Mouse (Mus musculus) liver, embryonic 14.5 days (tissue): ENCODE measurements around the gene Lhx5. TPM values are rescaled to one million over a fixed set of nuclear protein-coding genes. Genes with fewer than 3 reads are reported as not detected.

ENCODE experiments used
- ATAC-seq: fragments of 200-750 bp; cut with Nextera tagmentation; 2 replicates; pipeline ENCODE4 v1.8.0; 2017; ENCODE audit warnings: moderate number of reproducible peaks, mild to moderate bottlenecking, moderate library complexity; ENCODE audit not compliant: insufficient read depth
- DNase-seq, 3 experiments: peaks; one replicate each; pipeline ENCODE4 v3.0.0-alpha.2; 2012 to 2013; ENCODE audit warnings: low read depth in 3 of 3, low spot score in 3 of 3
- H3K27ac ChIP-seq: fragments of 300-500 bp; sonication (generic); 2 replicates; pipeline ENCODE4 v1.5.1; 2014; ENCODE audit warnings: moderate library complexity, mild to moderate bottlenecking, control low read depth, inconsistent platforms
- H3K27me3 ChIP-seq: fragments of 300-500 bp; sonication (generic); 2 replicates; pipeline ENCODE4 v1.6.1; 2014; ENCODE audit warnings: mild to moderate bottlenecking, low read length, moderate library complexity; ENCODE audit not compliant: control insufficient read depth, insufficient read depth
- H3K36me3 ChIP-seq: fragments of 300-500 bp; sonication (generic); replicated peaks from 2 replicates; pipeline ENCODE4 v1.6.1; 2014; ENCODE audit warnings: low read depth; ENCODE audit not compliant: control insufficient read depth, insufficient read depth
- H3K4me1 ChIP-seq, 2 experiments: fragments of 200-500 bp in 1 of 2; fragments of 300-500 bp in 1 of 2; sonication (generic) in 1 of 2; replicated peaks; 2 replicates each; pipeline ENCODE4 v1.6.1; 2012 to 2014; ENCODE audit warnings: antibody characterized with exemption in 1 of 2, inconsistent platforms in 1 of 2, low read length in 1 of 2; ENCODE audit not compliant: control insufficient read depth in 2 of 2, insufficient read depth in 2 of 2
- H3K4me2 ChIP-seq: fragments of 300-500 bp; sonication (generic); 2 replicates; pipeline ENCODE4 v1.6.1; 2014; ENCODE audit warnings: low read depth, mild to moderate bottlenecking, control low read depth, moderate library complexity
- H3K4me3 ChIP-seq, 2 experiments: fragments of 200-500 bp in 1 of 2; fragments of 300-500 bp in 1 of 2; sonication (generic) in 1 of 2; 2 replicates each; pipeline ENCODE4 v1.5.1; 2012 to 2014; ENCODE audit warnings: low read depth in 2 of 2, low read length in 2 of 2, mild to moderate bottlenecking in 2 of 2, control low read depth in 1 of 2, inconsistent platforms in 1 of 2, moderate library complexity in 1 of 2; ENCODE audit not compliant: insufficient read depth in 1 of 2
- H3K9ac ChIP-seq: fragments of 300-500 bp; sonication (generic); replicated peaks from 2 replicates; pipeline ENCODE4 v1.6.1; 2014; ENCODE audit warnings: mild to moderate bottlenecking, control low read depth, moderate library complexity
- H3K9me3 ChIP-seq: fragments of 300-500 bp; sonication (generic); 2 replicates; pipeline ENCODE4 v1.6.1; 2016; ENCODE audit warnings: low read length, mixed read lengths; ENCODE audit not compliant: control insufficient read depth
- CTCF ChIP-seq: IDR thresholded peaks from 2 replicates; pipeline ENCODE4 v1.5.1; 2016; ENCODE audit warnings: antibody characterized with exemption, low read depth, control low read depth
- EP300 ChIP-seq: IDR thresholded peaks from 2 replicates; pipeline ENCODE4 v1.6.1; 2016; ENCODE audit warnings: antibody characterized with exemption, low read depth
- WGBS: fragments of 180-500 bp; shearing (Covaris S2); extraction: QIAGEN DNeasy Blood & Tissue Kit; methylation state at CpG from one replicate; pipeline ENCODE4 v1.1.7; 2014; ENCODE audit not compliant: insufficient replicate concordance; 5-methylcytosine and 5-hydroxymethylcytosine counted together
- polyA plus RNA-seq, 2 experiments: library from polyadenylated mRNA; depleted of rRNA in 1 of 2; stranded (reverse) in 1 of 2; unstranded in 1 of 2; fragments of >200 nt; fragmentation: Nextera tagmentation in 1 of 2; extraction: Ambion mirVana in 1 of 2; gene quantifications; 2 replicates each; pipeline versions ENCODE4 v1.2.1 to v1.2.3; 2012 to 2014

Gene Lhx5
- polyA plus RNA-seq, 2 experiments, result not detected

DNA sequence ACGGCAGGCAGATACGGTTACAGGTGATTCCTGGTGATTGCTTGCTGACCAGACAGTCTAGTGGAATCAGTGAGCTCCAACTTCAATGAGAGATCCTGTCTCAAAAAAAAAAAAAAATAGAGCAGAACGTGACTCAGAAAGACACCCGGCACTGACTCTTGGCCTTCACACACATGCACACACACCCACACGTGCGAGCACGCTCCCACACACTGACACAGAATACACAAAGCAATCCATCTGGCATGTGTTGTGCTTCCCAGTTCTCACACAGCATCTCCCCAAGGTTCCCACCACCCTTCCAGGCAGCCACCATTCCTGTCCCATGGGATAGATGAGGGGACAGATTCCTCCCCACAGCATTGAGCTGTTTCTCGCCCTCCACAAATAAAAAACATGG lies 11.4 kb upstream of the Lhx5 start:
- no peak for ATAC-seq
- Histone ChIP-seq H3K27me3 (peaks cover 17% of the 10 kb centered on the region), H3K9ac (no peak overlapping the region), H3K4me1 (no peaks in the 10 kb centered on the region), H3K9me3 (no peaks in the 10 kb centered on the region), H3K27ac (no peak overlapping the region), H3K36me3 (no peaks in the 10 kb centered on the region), H3K4me2 (no peak overlapping the region), H3K4me3 (no peak overlapping the region)
- WGBS, result 72% methylated on average over 8 of the region's 8 CpGs
- DNase-seq, result no peak
- no peak for TF ChIP-seq EP300
- TF ChIP-seq CTCF, result no peak

DNA sequence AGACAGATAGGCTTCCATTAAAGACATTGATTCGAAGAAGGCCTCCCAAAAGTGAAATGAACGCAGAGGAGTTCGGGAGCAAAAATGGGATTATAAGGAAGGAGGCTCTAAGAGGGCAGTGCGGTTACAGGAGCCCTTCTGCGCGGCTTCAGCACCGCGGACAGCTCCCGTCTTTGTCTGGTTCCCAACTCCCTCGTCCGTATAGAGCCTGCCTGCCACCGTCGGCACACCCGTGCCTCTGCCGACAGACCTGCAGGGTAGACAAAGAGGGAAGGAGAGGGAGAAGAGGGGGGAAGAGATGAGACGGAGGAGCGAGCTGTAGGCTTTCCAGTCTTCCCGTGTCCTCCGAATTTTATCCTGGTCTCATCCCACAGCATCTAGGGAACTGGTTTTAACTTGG lies 7.5 kb upstream of the Lhx5 start:
- Histone ChIP-seq H3K36me3 (no peaks in the 10 kb centered on the region), H3K9ac (no peak overlapping the region), H3K4me3 (no peak overlapping the region), H3K4me1 (no peaks in the 10 kb centered on the region), H3K9me3 (no peaks in the 10 kb centered on the region), H3K27ac (no peak overlapping the region), H3K27me3 (peaks cover 54% of the 10 kb centered on the region), H3K4me2 (no peak overlapping the region)
- ATAC-seq, result no peak
- under 1% methylated on average over 19 of the region's 19 CpGs for WGBS
- DNase-seq, result peak; percentile 23 to 30 (median 29)
- no peak for TF ChIP-seq EP300
- no peak for TF ChIP-seq CTCF

DNA sequence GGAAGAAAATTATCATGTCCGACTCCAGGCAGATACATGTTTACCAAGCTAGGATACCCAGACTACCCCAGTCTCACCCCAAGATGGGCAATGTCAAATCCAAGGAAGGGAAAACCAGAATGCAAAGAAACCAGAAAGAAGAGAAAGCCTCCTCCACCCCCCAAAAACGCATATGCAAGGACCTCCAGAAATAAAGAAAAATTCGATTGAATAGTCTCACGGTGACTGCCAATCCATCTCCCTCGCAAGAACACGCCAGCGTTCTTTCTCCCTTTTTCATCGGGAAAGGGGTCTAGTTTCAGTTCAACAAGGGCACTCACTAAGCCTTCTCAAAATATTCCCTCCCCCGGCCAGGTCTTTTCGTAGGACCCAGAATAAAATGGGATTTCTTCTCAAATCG lies 6.8 kb upstream of the Lhx5 start:
- H3K9me3 ChIP-seq, result no peaks in the 10 kb centered on the region
- H3K27me3 ChIP-seq, result peaks cover 58% of the 10 kb centered on the region
- DNase-seq, result no peak
- no peaks in the 10 kb centered on the region for H3K36me3 ChIP-seq
- no peak overlapping the region for H3K4me3 ChIP-seq
- H3K9ac ChIP-seq, result no peak overlapping the region
- no peak overlapping the region for H3K4me2 ChIP-seq
- no peaks in the 10 kb centered on the region for H3K4me1 ChIP-seq
- no peak for ATAC-seq
- no peak overlapping the region for H3K27ac ChIP-seq
- no peak for TF ChIP-seq EP300
- 2% methylated on average over 11 of the region's 11 CpGs for WGBS

DNA sequence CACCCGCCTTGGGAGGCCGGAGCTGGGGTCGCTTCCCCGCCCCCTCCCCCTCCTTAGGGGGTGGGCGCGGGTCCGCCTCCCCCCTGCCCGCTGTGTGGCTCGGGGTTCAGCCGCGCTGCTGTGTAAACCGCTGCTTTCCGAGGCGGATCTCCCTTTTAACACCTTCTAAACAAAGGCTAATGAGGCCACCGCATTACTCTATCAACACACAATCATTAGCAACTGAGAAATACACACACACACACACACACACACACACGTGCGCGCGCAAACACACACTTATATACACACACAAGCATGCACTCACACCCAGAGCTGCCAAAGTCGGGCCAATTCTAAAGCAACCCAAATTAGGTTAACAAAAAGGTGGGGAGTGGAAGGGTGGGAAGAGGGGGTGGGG lies 5.8 kb upstream of the Lhx5 start:
- ATAC-seq (no peak), DNase-seq (no peak)
- Histone ChIP-seq H3K27me3 (peaks cover 66% of the 10 kb centered on the region), H3K27ac (no peak overlapping the region), H3K4me1 (no peaks in the 10 kb centered on the region), H3K4me3 (no peak overlapping the region), H3K9me3 (no peaks in the 10 kb centered on the region), H3K36me3 (no peaks in the 10 kb centered on the region), H3K9ac (no peak overlapping the region), H3K4me2 (no peak overlapping the region)
- no peak for TF ChIP-seq CTCF
- no peak for TF ChIP-seq EP300
- 1% methylated on average over 15 of the region's 20 CpGs for WGBS

DNA sequence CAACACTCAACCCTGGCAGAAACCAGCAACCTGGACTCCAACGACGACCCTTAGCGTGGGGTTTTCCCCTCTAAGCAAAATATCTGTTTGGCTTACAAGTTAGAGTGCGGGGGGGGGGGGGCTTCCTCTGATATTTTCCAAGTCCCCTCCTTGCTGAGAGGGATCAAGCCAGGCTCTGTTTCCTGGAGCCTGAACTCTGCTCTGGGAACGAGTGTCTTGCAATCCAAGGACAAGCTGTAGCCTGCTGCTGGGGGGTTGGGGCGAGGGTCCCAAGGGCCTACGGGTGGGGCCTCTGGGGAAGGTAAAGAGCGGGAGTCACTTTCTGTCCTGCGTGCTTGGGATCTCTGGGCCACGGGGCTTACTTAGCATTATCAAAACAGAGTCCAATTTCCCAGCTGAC lies 4.9 kb upstream of the Lhx5 start:
- Histone ChIP-seq H3K4me2 (no peak overlapping the region), H3K4me3 (no peak overlapping the region), H3K27ac (no peak overlapping the region), H3K36me3 (no peaks in the 10 kb centered on the region), H3K9ac (no peak overlapping the region), H3K4me1 (no peaks in the 10 kb centered on the region), H3K27me3 (peaks cover 75% of the 10 kb centered on the region), H3K9me3 (no peaks in the 10 kb centered on the region)
- 2% methylated on average over 10 of the region's 10 CpGs for WGBS
- DNase-seq (no peak), ATAC-seq (no peak)
- TF ChIP-seq CTCF (no peak), EP300 (no peak)

DNA sequence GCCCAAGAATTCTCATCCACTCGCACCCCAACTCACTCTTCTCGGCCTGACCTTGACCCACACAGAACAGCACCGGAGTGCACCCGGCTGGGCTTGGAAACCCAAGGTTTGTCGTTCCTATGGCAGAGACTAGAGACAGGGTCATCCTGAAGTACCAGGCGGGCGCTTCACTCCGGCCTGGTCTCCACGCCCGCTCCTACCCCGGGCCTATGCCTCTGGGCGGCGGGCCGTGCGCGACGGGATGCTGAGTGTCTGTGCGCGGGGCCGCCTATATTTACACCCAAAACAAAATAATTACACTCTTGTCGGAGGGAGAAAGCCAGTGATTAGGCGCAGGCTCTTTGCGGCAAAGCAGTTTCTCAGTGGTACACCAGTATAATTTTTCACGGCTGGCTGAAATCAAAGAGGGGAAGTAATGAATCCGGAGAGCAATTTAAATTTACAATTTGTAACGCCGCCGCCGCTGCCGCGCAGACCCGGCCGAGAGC lies 4.0 kb upstream of the Lhx5 start:
- no peak overlapping the region for H3K9ac ChIP-seq
- H3K27ac ChIP-seq, result no peak overlapping the region
- DNase-seq (no peak), ATAC-seq (no peak)
- H3K4me1 ChIP-seq, result no peaks in the 10 kb centered on the region
- WGBS, result 2% methylated on average over 33 of the region's 33 CpGs
- H3K9me3 ChIP-seq, result no peaks in the 10 kb centered on the region
- H3K36me3 ChIP-seq, result no peaks in the 10 kb centered on the region
- no peak for TF ChIP-seq EP300
- no peak for TF ChIP-seq CTCF
- H3K27me3 ChIP-seq, result peaks cover 84% of the 10 kb centered on the region
- no peak overlapping the region for H3K4me3 ChIP-seq
- H3K4me2 ChIP-seq, result no peak overlapping the region
